Mouse (Mus musculus): ENCODE measurements around the gene Rad51b. TPM values are rescaled to one million over a fixed set of nuclear protein-coding genes. Genes with fewer than 3 reads are reported as not detected.
A peak's percentile ranks its signal among the peaks of the same experiment; 100 is the strongest.

The Rad51b gene
- polyA plus RNA-seq, 1 experiment from 2014 or later, result 4.3 TPM

- H3K36me3 ChIP-seq (replicated peaks), result no peaks in the 10 kb centered on the region
- no peak overlapping the region for H3K4me2 ChIP-seq
- H3K9ac ChIP-seq, result no peak overlapping the region
- ATAC-seq (ENCODE audit: insufficient read depth), result no peak
- WGBS (ENCODE audit: insufficient replicate concordance), result 65% methylated on average over 10 of the region's 10 CpGs
- H3K27ac ChIP-seq (replicated peaks), result no peak overlapping the region
- no peaks in the 10 kb centered on the region for H3K27me3 ChIP-seq
- H3K4me1 ChIP-seq (replicated peaks), result 0 out of 2 replicates have a peak, but pooled peaks cover 5% of the 10 kb centered on the region
- H3K9me3 ChIP-seq (replicated peaks), result no peaks in the 10 kb centered on the region
- no peak overlapping the region for H3K4me3 ChIP-seq (replicated peaks)
These were observed 366.2 kb downstream of the Rad51b start for GRCm38 (mm10) chr12:79663131-79663892.

DNA sequence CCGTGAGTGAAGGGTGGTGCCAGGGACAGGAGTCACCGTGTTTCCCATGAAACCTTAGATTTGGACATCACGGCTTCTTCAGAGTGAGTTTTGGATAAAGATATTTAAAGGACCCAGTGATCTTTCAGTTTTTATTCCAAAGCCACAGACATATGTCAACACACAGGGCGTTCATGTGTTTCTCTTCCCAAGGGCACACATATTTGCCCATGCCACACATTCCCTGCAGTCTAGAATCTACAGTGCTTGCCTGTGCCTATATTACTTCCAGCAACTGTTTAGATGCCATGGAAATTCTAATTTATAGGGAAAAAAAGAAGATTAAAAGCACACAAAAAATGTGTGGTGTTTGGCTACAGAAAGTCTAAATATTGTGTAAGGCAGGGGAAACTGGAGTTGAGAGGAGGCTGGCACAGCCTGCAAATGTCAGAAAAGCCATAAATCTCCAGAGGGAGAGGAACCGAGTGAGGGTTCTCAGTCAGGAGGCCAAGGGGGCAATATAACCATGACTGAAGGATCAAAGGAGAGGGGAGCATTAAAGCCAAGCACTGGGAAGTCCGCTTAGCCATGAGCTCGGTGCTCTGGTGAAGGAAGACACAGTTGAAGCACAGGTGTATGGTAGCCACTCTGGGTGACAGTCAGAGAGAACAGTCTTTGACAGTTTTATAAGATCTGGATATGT is 367.0 kb downstream of the Rad51b start:
- Histone ChIP-seq H3K9ac (no peak overlapping the region), H3K36me3 (replicated peaks) (no peaks in the 10 kb centered on the region), H3K4me1 (replicated peaks) (0 out of 2 replicates have a peak, but pooled peaks cover 5% of the 10 kb centered on the region), H3K27ac (replicated peaks) (no peak overlapping the region), H3K4me3 (replicated peaks) (no peak overlapping the region), H3K27me3 (no peaks in the 10 kb centered on the region), H3K4me2 (no peak overlapping the region), H3K9me3 (replicated peaks) (no peaks in the 10 kb centered on the region)
- no peak for ATAC-seq (ENCODE audit: insufficient read depth)
- WGBS (ENCODE audit: insufficient replicate concordance), result 70% methylated on average over 7 of the region's 7 CpGs

DNA sequence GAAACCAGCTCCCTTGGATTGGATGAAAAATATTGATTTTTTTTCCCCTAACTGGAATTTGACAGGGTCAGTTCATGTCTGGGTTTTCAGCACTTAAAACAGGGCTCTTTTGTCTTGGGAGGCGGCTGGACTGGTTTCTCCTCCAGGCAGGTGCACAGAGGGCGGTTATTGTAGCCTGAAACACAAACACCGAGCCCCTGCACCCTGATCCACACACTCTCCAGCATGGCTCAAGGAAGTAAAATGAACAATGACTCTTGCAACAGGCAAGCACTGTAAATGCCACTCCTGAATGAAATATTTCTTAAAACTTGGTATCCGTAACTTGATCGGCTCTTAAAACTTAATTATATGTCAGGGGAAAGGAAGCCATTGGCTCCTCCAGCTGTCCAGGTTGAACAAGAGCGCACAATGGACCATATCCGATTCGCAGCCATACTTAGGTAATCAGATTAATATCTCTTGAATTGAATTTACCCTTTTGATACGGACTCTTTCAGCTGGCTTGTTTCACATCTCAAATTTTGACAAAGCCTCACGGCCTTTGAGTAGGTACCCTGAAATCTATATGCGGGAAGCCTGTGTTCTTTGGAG is 377.9 kb downstream of the Rad51b start:
- H3K36me3 ChIP-seq (replicated peaks), result no peaks in the 10 kb centered on the region
- H3K4me3 ChIP-seq (replicated peaks), result no peak overlapping the region
- ATAC-seq (ENCODE audit: insufficient read depth), result no peak
- WGBS (ENCODE audit: insufficient replicate concordance), result 82% methylated on average over 11 of the region's 11 CpGs
- no peaks in the 10 kb centered on the region for H3K9me3 ChIP-seq (replicated peaks)
- no peaks in the 10 kb centered on the region for H3K27me3 ChIP-seq
- peaks cover 21% of the 10 kb centered on the region for H3K4me1 ChIP-seq (replicated peaks)
- no peak overlapping the region for H3K9ac ChIP-seq
- no peak overlapping the region for H3K4me2 ChIP-seq
- H3K27ac ChIP-seq (replicated peaks), result peak overlapping the region; percentile 24; the same call in 1 of the 2 replicates

- no peak for ATAC-seq (ENCODE audit: insufficient read depth)
- H3K27ac ChIP-seq (replicated peaks), result peak overlapping the region; percentile 24
- no peaks in the 10 kb centered on the region for H3K27me3 ChIP-seq
- 59% methylated on average over 13 of the region's 13 CpGs for WGBS (ENCODE audit: insufficient replicate concordance)
- H3K9ac ChIP-seq, result no peak overlapping the region
- H3K4me3 ChIP-seq (replicated peaks), result no peak overlapping the region
- no peak overlapping the region for H3K4me2 ChIP-seq
- H3K9me3 ChIP-seq (replicated peaks), result no peaks in the 10 kb centered on the region
- no peaks in the 10 kb centered on the region for H3K36me3 ChIP-seq (replicated peaks)
- H3K4me1 ChIP-seq (replicated peaks), result peaks cover 21% of the 10 kb centered on the region
These were observed 378.5 kb downstream of the Rad51b start for GRCm38 (mm10) chr12:79675440-79676176.

GRCm38 (mm10) chr12:79676251-79676650 is 379.2 kb downstream of the Rad51b start:
- peak overlapping the region; percentile 24; the same call in 1 of the 2 replicates for H3K27ac ChIP-seq (replicated peaks)
- WGBS (ENCODE audit: insufficient replicate concordance), result 64% methylated on average over 6 of the region's 6 CpGs

DNA sequence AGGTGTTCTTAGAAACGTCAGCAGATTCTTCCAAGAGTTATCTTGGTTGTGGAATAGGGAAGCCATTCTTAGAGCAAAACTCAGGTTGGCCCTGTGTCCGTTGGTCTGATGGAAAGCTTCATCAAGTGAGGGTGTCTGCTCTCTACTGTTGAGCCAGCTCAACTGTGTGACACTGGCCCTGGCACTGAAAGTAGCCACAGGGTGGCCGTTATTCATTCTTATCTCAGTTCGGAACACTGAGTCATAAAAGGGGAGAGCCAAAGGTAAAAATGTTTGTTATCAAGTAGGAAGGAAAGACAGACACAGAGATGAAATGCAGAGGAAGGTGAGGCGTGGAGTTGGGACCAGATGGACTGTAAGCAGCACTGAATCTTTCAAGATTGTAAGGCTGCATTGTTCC is 379.8 kb downstream of the Rad51b start:
- Histone ChIP-seq H3K27ac (replicated peaks) (no peak overlapping the region), H3K27me3 (no peaks in the 10 kb centered on the region), H3K4me3 (replicated peaks) (no peak overlapping the region), H3K9ac (no peak overlapping the region), H3K9me3 (replicated peaks) (no peaks in the 10 kb centered on the region), H3K36me3 (replicated peaks) (no peaks in the 10 kb centered on the region), H3K4me2 (no peak overlapping the region), H3K4me1 (replicated peaks) (peaks cover 21% of the 10 kb centered on the region)
- ATAC-seq (ENCODE audit: insufficient read depth), result no peak
- 34% methylated on average over 5 of the region's 5 CpGs for WGBS (ENCODE audit: insufficient replicate concordance)

More at GRCm38 (mm10) chr12:79676251-79676650, 379.2 kb downstream of the Rad51b start:
- Histone ChIP-seq H3K36me3 (replicated peaks) (no peaks in the 10 kb centered on the region), H3K9ac (no peak overlapping the region), H3K27me3 (no peaks in the 10 kb centered on the region), H3K4me3 (replicated peaks) (no peak overlapping the region), H3K9me3 (replicated peaks) (no peaks in the 10 kb centered on the region), H3K4me2 (no peak overlapping the region), H3K4me1 (replicated peaks) (peaks cover 21% of the 10 kb centered on the region)
- ATAC-seq (ENCODE audit: insufficient read depth), result no peak

- 78% methylated on average over 11 of the region's 11 CpGs for WGBS (ENCODE audit: insufficient replicate concordance)
- H3K4me3 ChIP-seq (replicated peaks), result no peak overlapping the region
- H3K9ac ChIP-seq, result no peak overlapping the region
- peaks cover 25% of the 10 kb centered on the region for H3K4me1 ChIP-seq (replicated peaks)
- H3K9me3 ChIP-seq (replicated peaks), result no peaks in the 10 kb centered on the region
- H3K4me2 ChIP-seq, result no peak overlapping the region
- no peak for ATAC-seq (ENCODE audit: insufficient read depth)
- no peak overlapping the region for H3K27ac ChIP-seq (replicated peaks)
- H3K36me3 ChIP-seq (replicated peaks), result no peaks in the 10 kb centered on the region
- no peaks in the 10 kb centered on the region for H3K27me3 ChIP-seq
These were observed 382.3 kb downstream of the Rad51b start for GRCm38 (mm10) chr12:79679251-79679901.

GRCm38 (mm10) chr12:79679941-79680697 is 383.0 kb downstream of the Rad51b start:
- Histone ChIP-seq H3K9ac (no peak overlapping the region), H3K4me1 (replicated peaks) (peaks cover 18% of the 10 kb centered on the region), H3K27me3 (no peaks in the 10 kb centered on the region), H3K4me2 (no peak overlapping the region), H3K9me3 (replicated peaks) (no peaks in the 10 kb centered on the region), H3K36me3 (replicated peaks) (no peaks in the 10 kb centered on the region), H3K4me3 (replicated peaks) (no peak overlapping the region), H3K27ac (replicated peaks) (no peak overlapping the region)
- WGBS (ENCODE audit: insufficient replicate concordance), result 77% methylated on average over 9 of the region's 9 CpGs
- no peak for ATAC-seq (ENCODE audit: insufficient read depth)

DNA sequence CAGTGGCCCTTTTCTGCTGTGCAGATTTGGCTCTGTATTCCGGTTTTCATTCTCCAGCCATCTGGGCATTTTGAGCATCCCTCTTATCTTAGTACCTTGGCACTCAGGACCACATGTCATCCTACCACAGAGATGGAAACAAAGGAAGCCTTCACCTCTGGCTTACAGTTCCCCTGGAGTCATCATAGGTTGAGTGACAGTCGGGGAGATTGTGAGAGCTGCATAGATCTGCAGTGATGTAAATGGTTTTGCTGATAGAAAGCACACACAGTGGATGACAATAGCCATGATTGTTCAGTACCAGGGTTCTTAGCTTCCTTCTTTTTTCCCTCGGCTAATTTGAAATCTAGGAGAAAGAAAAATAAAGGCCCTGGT is 383.6 kb downstream of the Rad51b start:
- WGBS (ENCODE audit: insufficient replicate concordance), result 57% methylated on average over 3 of the region's 3 CpGs
- Histone ChIP-seq H3K9me3 (replicated peaks) (no peaks in the 10 kb centered on the region), H3K4me1 (replicated peaks) (peaks cover 13% of the 10 kb centered on the region), H3K27me3 (no peaks in the 10 kb centered on the region), H3K4me3 (replicated peaks) (no peak overlapping the region), H3K36me3 (replicated peaks) (no peaks in the 10 kb centered on the region), H3K9ac (no peak overlapping the region), H3K4me2 (no peak overlapping the region), H3K27ac (replicated peaks) (no peak overlapping the region)
- ATAC-seq (ENCODE audit: insufficient read depth), result no peak

GRCm38 (mm10) chr12:79681571-79681970 is 384.5 kb downstream of the Rad51b start:
- H3K9me3 ChIP-seq (replicated peaks), result no peaks in the 10 kb centered on the region
- peaks cover 10% of the 10 kb centered on the region for H3K4me1 ChIP-seq (replicated peaks)
- no peak for ATAC-seq (ENCODE audit: insufficient read depth)
- H3K27me3 ChIP-seq, result no peaks in the 10 kb centered on the region
- H3K36me3 ChIP-seq (replicated peaks), result no peaks in the 10 kb centered on the region
- H3K4me3 ChIP-seq (replicated peaks), result no peak overlapping the region
- 78% methylated on average over 6 of the region's 6 CpGs for WGBS (ENCODE audit: insufficient replicate concordance)
- no peak overlapping the region for H3K9ac ChIP-seq
- H3K4me2 ChIP-seq, result no peak overlapping the region
- H3K27ac ChIP-seq (replicated peaks), result no peak overlapping the region
